Mouse (Mus musculus) left cerebral cortex, postnatal 36 days (tissue): ENCODE measurements around the gene Kcnk3. TPM values are rescaled to one million over a fixed set of nuclear protein-coding genes. Genes with fewer than 3 reads are reported as not detected.
A peak's percentile ranks its signal among the peaks of the same experiment; 100 is the strongest.

Experiments used
- DNase-seq, 2 experiments: peaks; one replicate each; pipeline ENCODE4 v3.0.0; 2021 to 2022; ENCODE audit warnings: low spot score in 2 of 2, mixed read lengths in 1 of 2
- intact Hi-C: fragments of 180-260 bp; cut with DNase I; formaldehyde crosslinking; loops from one replicate; pipeline ENCODE4 v1.15.1; 2025
- total RNA-seq, 2 experiments: library from RNA; stranded (reverse); gene quantifications; 2 replicates each; pipeline ENCODE4 v1.2.3; 2021

Kcnk3 gene
- total RNA-seq, 2 experiments from 2014 or later, result 21.1 to 21.3 TPM

DNA sequence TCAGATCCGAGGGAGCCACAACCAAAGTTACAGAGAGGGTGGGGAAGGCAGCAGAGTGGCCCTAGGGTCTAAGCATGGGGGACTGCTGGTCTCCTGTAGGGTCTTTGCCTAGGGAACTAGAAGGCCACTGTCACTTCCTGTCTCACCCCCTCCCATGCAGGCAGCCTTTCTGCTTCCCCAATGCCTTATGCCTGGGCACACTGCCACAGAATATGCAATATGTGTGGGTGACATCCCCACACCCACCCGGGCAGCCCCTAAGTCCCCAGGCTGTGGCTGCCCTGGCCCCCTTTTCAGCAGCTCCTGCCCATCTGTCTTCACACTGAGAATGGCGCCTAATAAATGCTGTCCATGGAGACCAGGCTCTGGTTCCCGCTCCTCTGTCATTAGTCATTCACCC lies 36.9 kb downstream of the Kcnk3 start:
- DNase-seq, result no peak
- intact Hi-C loops, result no loop called here

- intact Hi-C loops, result no loop called here
- DNase-seq, result no peak
Observed at GRCm38 (mm10) chr5:30625379-30625778, 37.4 kb downstream of the Kcnk3 start.

DNA sequence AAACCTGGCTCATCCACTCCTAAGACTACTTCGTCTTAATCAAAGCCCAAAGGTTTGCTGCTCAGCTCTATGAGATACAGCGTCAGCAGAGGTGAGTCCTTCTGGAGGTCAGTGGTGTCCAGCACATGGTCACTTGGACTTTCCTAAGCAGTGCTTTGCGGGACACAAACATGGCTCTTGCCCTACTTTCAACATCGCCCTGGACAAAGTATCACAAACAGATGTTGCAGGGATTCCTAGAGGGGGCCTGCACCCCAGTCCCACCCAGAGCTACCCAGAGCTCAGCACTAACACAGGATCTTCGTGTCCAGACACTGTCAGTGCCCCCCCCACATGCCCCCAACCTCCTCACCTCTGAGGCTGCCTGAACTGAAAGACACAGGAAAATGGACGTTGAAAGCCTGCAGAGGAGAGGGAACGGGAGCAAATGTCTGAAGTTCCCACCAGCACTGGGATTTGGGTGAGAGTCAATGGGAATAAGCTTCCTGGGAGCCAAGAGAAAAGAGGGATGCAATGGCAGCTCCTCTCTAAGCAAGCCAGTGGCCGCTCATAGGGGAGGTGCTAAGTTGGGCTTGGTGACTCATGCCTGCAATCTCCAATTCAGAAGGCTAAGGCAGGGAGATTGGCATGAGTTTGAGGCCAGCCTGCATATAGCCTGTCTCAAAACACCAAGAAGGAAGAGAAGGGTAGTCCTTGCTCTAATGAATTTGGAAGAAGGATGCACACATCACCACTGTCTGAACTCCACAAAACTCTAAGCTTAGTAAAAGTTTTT lies 38.5 kb downstream of the Kcnk3 start:
- no peak for DNase-seq
- intact Hi-C loops, result no loop called here

- no peak for DNase-seq
- intact Hi-C loops, result no loop called here
Observed at GRCm38 (mm10) chr5:30628511-30628910, 40.5 kb downstream of the Kcnk3 start.

GRCm38 (mm10) chr5:30630401-30630800 lies 42.4 kb downstream of the Kcnk3 start:
- peak in 1 of 2 experiments; percentile 49 for DNase-seq
- intact Hi-C loops, result loop anchor here (5.0 to 10.0 kb wide), 3 partner anchors 43 to 416 kb away; partner anchors contain the start of gene Kcnk3

GRCm38 (mm10) chr5:30632134-30632533 lies 44.2 kb downstream of the Kcnk3 start:
- DNase-seq, result no peak
- intact Hi-C loops, result loop anchor here (5.0 to 10.0 kb wide), 3 partner anchors 45 to 417 kb away; partner anchors contain the start of gene Kcnk3

- DNase-seq, result no peak
- intact Hi-C loops, result loop anchor here (5.0 to 10.0 kb wide), 3 partner anchors 215 to 422 kb away; no protein-coding TSS in a partner anchor
Observed at GRCm38 (mm10) chr5:30636994-30637393, 49.0 kb downstream of the Kcnk3 start.

DNA sequence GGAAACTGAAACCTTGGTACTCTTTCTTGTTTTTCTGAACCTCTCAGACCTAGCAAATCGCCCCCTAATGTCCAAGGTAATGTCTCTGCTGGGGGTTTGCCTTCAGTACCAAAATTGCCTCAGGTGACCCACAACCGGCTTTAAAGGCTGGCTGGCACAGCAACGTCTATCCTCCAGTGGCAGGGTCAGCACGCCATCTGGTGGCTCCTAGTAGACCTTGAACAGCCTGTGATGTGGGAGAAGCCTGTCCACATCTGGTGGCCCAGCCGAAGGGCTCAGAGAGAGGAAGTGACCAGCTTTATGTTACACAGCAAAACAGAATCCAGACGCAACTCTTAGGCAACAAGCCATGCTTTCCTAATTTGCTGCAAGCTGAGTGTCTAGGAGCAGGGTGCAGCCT lies 50.1 kb downstream of the Kcnk3 start:
- intact Hi-C loops, result loop anchor here (1.0 to 10.0 kb wide), 4 partner anchors 122 to 423 kb away; no protein-coding TSS in a partner anchor
- peak; percentile 72 to 82 for DNase-seq

- DNase-seq, result peak in 1 of 2 experiments; percentile 41
- intact Hi-C loops, result no loop called here
Observed at GRCm38 (mm10) chr5:30643477-30644179, 55.7 kb downstream of the Kcnk3 start.

GRCm38 (mm10) chr5:30646036-30646435 lies 58.1 kb downstream of the Kcnk3 start:
- DNase-seq, result no peak
- intact Hi-C loops, result no loop called here

- intact Hi-C loops, result no loop called here
- no peak for DNase-seq
Observed at GRCm38 (mm10) chr5:30647396-30647795, 59.4 kb downstream of the Kcnk3 start.

DNA sequence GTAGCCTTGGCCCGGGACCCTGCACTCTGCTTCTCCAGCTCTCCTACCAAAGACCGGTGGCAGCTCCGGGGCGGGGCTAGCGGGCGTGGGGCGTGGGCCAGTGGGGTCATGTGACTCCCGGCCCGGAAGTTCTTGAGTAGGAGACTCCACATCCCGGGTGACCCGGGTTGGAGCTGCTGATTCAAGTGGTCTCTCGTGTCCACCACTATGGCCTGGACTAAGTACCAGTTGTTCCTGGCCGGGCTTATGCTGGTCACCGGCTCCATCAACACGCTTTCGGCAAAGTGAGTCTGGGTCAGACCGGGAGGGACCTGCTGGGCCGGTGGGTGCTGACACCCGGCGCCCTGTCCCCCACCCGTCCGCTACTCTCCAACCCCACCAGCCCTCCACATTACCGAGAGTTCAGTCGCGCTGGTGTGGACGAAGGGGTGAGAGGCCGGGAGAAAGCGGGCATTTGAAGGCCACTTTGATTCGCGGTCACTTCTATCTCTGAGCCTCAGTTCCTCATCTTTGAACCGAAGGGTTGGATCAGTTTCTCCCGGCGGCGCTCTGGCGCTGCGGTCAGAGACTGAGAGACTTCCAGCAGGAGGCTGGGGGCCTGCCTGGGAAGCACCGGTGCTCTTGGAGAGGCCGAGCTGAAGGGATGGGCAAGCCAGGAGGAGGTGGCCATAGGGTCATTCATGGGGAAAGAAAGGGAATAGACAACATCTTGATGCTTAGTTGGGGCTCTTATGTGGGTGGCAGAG lies 60.0 kb downstream of the Kcnk3 start, which contains the start of gene Slc35f6:
TSS of gene Slc35f6 (plus strand) at position 119 of the 746 bp plus-strand sequence.
- DNase-seq, result peak; percentile 91 to 92
- intact Hi-C loops, result no loop called here

DNA sequence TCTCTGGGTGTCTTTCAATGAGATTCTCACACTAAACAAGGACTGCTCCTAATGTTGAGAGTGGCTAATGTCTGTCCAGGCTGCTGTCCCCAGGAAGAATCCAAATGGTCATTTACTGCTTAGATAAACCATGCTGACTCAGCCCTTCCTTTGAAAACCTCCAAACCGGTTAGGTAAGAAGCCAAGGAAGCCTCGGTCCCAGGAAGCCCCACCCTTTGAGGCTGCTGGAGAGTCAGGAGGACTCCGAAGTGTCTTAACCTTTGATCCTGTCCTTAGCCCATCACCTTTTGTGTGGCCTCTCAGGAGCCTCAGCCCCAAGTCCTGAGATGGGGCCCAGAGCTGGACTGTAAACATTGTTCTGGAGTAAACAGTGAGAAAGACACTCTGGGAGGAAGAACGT lies 61.6 kb downstream of the Kcnk3 start:
- no peak for DNase-seq
- intact Hi-C loops, result no loop called here

DNA sequence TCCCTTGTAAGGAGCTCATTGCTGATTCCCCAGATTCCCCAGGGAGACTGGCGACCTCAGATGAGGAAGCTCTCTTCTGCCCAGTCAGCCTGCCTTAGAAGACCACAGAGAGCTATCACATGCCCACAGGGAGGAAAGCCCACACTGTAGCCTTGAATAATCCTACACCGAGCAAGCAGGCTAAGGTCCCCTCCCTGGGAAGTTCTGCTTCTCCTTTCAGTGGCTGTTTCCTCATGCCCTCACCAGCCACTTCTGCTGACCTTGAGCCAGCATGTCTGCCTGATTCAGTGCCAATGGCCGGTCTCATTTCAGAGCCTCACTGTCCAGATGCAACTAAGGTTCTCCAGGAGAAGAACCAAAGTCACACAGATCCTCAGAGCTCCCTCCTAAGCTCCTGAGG lies 62.8 kb downstream of the Kcnk3 start:
- intact Hi-C loops, result no loop called here
- no peak for DNase-seq

DNA sequence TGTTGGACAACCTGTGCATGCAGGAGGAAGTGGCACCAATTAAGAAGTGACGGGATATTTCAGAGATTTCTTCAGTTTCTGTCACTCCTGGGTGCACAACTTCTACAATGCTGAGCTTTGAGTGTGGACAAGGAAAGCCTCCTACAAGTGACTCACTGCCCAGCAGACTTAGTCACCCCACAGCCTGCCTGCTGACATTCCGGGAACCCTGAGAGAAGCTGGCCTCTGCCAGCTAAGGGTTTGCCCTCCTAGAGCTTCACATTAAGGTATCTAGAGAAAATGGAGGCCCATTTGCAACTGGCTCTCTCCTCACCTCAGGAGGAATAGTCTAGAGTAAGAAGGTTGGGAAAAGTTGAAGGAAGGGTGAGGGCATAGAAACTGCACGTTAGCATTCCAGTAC lies 63.6 kb downstream of the Kcnk3 start:
- DNase-seq, result no peak
- intact Hi-C loops, result no loop called here

- DNase-seq, result no peak
- intact Hi-C loops, result no loop called here
Observed at GRCm38 (mm10) chr5:30653246-30653645, 65.3 kb downstream of the Kcnk3 start.

DNA sequence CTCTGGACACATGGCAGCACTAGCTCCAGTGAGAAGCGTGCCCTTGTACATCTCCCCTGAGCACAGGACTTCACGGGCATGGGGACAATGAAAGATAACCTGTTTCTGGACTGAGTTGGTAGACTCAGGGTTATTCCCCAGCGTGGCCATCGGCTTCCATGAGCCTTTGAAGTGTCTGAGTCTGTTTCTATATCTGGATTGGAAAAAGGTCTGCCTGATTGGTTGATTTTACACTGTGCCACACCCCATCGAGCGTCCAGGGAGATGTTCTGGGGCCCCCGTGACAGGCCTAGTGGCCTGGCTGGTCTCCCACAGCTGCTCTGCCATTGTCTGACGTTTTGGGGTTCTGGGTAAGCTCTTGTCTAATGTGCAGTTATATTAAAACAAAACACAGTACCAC lies 67.1 kb downstream of the Kcnk3 start:
- DNase-seq, result no peak
- intact Hi-C loops, result no loop called here

GRCm38 (mm10) chr5:30655526-30656195 lies 67.7 kb downstream of the Kcnk3 start:
- no peak for DNase-seq
- intact Hi-C loops, result no loop called here

- intact Hi-C loops, result no loop called here
- DNase-seq, result no peak
Observed at GRCm38 (mm10) chr5:30659042-30659441, 71.1 kb downstream of the Kcnk3 start.
